Mouse (Mus musculus) limb, embryonic 13.5 days (tissue): ENCODE measurements around the gene Fgfrl1. TPM values are rescaled to one million over a fixed set of nuclear protein-coding genes. Genes with fewer than 3 reads are reported as not detected.
A peak's percentile ranks its signal among the peaks of the same experiment; 100 is the strongest.

Experiments used
- ATAC-seq: fragments of 200-750 bp; cut with Nextera tagmentation; 2 replicates; pipeline ENCODE4 v1.8.0; 2017; ENCODE audit warnings: low read depth, moderate number of reproducible peaks, moderate TSS enrichment; ENCODE audit not compliant: low FRiP score
- H3K27ac ChIP-seq: fragments of 300-500 bp; sonication (generic); 2 replicates; pipeline ENCODE4 v1.5.1; 2015; ENCODE audit warnings: inconsistent platforms, mild to moderate bottlenecking, moderate library complexity
- H3K27me3 ChIP-seq: fragments of 300-500 bp; sonication (generic); 2 replicates; pipeline ENCODE4 v1.6.1; 2015; ENCODE audit warnings: mild to moderate bottlenecking, inconsistent platforms
- H3K36me3 ChIP-seq: fragments of 300-500 bp; sonication (generic); 2 replicates; pipeline ENCODE4 v1.6.1; 2015; ENCODE audit warnings: inconsistent platforms, mild to moderate bottlenecking, moderate library complexity
- H3K4me1 ChIP-seq: fragments of 300-500 bp; sonication (generic); 2 replicates; pipeline ENCODE4 v1.6.1; 2015; ENCODE audit warnings: inconsistent platforms
- H3K4me2 ChIP-seq: fragments of 300-500 bp; sonication (generic); replicated peaks from 2 replicates; pipeline ENCODE4 v1.6.1; 2015; ENCODE audit warnings: inconsistent platforms, mild to moderate bottlenecking, moderate library complexity
- H3K4me3 ChIP-seq: fragments of 300-500 bp; sonication (generic); 2 replicates; pipeline ENCODE4 v1.5.1; 2015; ENCODE audit warnings: moderate library complexity, mild to moderate bottlenecking, inconsistent platforms
- H3K9ac ChIP-seq: fragments of 300-500 bp; sonication (generic); 2 replicates; pipeline ENCODE4 v1.6.1; 2015; ENCODE audit warnings: mild to moderate bottlenecking, inconsistent platforms
- H3K9me3 ChIP-seq: fragments of 300-500 bp; sonication (generic); 2 replicates; pipeline ENCODE4 v1.6.1; 2016; ENCODE audit warnings: inconsistent platforms
- WGBS: fragments of 180-500 bp; shearing (Covaris S2); methylation state at CpG from one replicate; pipeline ENCODE4 v1.1.7; 2015; 5-methylcytosine and 5-hydroxymethylcytosine counted together
- polyA plus RNA-seq: library from polyadenylated mRNA; unstranded; fragments of >200 nt; fragmentation: Nextera tagmentation; extraction: Ambion mirVana; gene quantifications from 2 replicates; pipeline ENCODE4 v1.2.1, GENCODE M21; 2015

Fgfrl1 gene
- 44.8 and 52.4 TPM in 2 replicates for polyA plus RNA-seq

GRCm38 (mm10) chr5:108692271-108692670, at the start of gene Fgfrl1:
TSS of gene Fgfrl1 (plus strand) at chr5:108692382.
- Histone ChIP-seq H3K4me3 (peak within 1 kb of the TSS; percentile 94), H3K4me1 (peaks cover 44% of the 10 kb centered on the region), H3K9ac (peak within 1 kb of the TSS; percentile 58), H3K36me3 (peaks cover 19% of the 10 kb centered on the region), H3K9me3 (no peaks in the 10 kb centered on the region), H3K27me3 (no peaks in the 10 kb centered on the region), H3K27ac (peak within 1 kb of the TSS; percentile 39; the same call in 1 of the 2 replicates), H3K4me2 (peak within 1 kb of the TSS; percentile 82)
- ATAC-seq, result no peak
- 2% methylated on average over 15 of the region's 18 CpGs for WGBS

- Histone ChIP-seq H3K4me2 (no peak overlapping the region), H3K27ac (no peak overlapping the region), H3K9me3 (no peaks in the 10 kb centered on the region), H3K27me3 (no peaks in the 10 kb centered on the region), H3K9ac (no peak overlapping the region), H3K4me1 (no peaks in the 10 kb centered on the region), H3K36me3 (peaks cover 72% of the 10 kb centered on the region), H3K4me3 (no peak overlapping the region)
- WGBS, result 79% methylated on average over 2 of the region's 2 CpGs
- no peak for ATAC-seq
These were observed 48.5 kb upstream of the Fgfrl1 start for GRCm38 (mm10) chr5:108643674-108644073.

DNA sequence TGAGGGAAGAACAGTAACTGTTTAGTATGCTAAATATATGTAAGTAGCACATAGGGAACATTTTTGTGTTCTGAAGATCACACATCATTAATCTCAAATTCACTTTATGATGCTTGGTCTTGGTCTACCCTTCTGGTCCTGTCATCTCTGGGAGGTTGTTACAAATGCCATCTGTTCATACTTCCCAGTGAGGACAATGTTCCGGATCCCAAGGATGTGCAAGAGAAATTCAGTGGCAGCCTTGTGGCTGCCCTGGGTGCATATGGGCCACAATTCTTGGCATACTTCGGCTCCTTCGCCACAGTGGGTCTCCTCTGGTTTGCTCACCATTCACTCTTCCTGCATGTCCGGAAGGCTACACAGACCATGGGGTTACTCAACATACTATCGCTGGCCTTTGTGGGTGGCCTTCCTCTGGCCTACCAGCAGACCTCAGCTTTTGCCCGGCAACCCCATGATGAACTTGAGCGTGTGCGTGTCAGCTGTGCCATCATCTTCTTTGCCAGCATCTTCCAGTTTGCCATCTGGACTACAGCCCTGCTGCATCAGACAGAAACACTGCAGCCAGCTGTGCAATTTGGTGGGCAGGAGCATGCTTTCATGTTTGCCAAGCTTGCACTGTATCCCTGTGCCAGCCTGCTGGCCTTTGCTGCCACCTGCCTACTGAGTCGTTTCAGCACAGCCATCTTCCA, 46.4 kb upstream of the Fgfrl1 start:
- ATAC-seq, result no peak
- 92% methylated on average over 9 of the region's 9 CpGs for WGBS
- Histone ChIP-seq H3K4me3 (no peak overlapping the region), H3K27ac (no peak overlapping the region), H3K36me3 (peaks cover 82% of the 10 kb centered on the region), H3K9ac (no peak overlapping the region), H3K4me2 (no peak overlapping the region), H3K27me3 (no peaks in the 10 kb centered on the region), H3K4me1 (no peaks in the 10 kb centered on the region), H3K9me3 (no peaks in the 10 kb centered on the region)

DNA sequence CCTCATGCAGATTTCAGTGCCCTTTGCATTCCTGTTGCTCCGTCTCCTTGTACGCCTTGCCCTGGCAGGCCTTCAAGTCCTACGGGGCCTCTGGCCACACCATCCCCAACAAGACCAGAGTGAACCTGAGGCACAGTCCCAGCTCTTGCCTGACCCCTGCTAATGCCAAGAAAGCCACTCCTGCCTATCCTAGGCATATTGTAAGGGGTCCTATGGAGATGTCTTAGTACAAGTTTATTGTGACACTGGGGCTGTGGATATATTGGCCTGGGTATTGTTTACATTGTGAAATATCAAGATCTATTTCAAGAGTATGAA, 45.9 kb upstream of the Fgfrl1 start:
- H3K9me3 ChIP-seq, result no peaks in the 10 kb centered on the region
- ATAC-seq, result no peak
- WGBS, result 90% methylated on average over 3 of the region's 3 CpGs
- H3K27ac ChIP-seq, result no peak overlapping the region
- H3K27me3 ChIP-seq, result no peaks in the 10 kb centered on the region
- no peak overlapping the region for H3K9ac ChIP-seq
- no peaks in the 10 kb centered on the region for H3K4me1 ChIP-seq
- no peak overlapping the region for H3K4me2 ChIP-seq
- peaks cover 87% of the 10 kb centered on the region for H3K36me3 ChIP-seq
- no peak overlapping the region for H3K4me3 ChIP-seq

DNA sequence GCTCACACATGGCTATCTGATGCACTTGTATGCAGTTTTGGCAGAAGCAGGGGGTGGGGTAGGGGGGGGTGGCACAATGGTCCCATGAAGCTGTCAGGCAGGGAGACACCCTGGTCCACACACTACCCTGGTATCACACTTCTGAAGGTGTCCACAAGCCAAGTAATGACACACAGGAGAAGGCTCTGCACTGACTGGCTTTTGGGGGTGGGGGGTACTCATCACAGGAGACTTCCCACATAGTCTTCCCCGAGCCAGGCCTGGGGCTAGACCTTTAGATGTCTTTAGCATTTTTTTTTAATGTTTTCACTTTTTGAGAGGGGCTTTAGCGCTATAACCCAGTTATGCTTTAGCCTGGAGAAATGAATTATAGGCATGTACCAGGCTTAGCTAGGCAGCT, 44.9 kb upstream of the Fgfrl1 start:
- Histone ChIP-seq H3K36me3 (peaks cover 87% of the 10 kb centered on the region), H3K4me2 (no peak overlapping the region), H3K4me1 (no peaks in the 10 kb centered on the region), H3K9me3 (no peaks in the 10 kb centered on the region), H3K9ac (no peak overlapping the region), H3K27me3 (no peaks in the 10 kb centered on the region), H3K4me3 (no peak overlapping the region), H3K27ac (no peak overlapping the region)
- WGBS, result 88% methylated on average over 2 of the region's 2 CpGs
- ATAC-seq, result no peak

- Histone ChIP-seq H3K9ac (no peak overlapping the region), H3K36me3 (peaks cover 88% of the 10 kb centered on the region), H3K4me2 (no peak overlapping the region), H3K4me1 (no peaks in the 10 kb centered on the region), H3K27me3 (no peaks in the 10 kb centered on the region), H3K9me3 (no peaks in the 10 kb centered on the region), H3K27ac (no peak overlapping the region), H3K4me3 (no peak overlapping the region)
- ATAC-seq, result no peak
- 78% methylated on average over 2 of the region's 2 CpGs for WGBS
These were observed 44.2 kb upstream of the Fgfrl1 start for GRCm38 (mm10) chr5:108647820-108648465.

DNA sequence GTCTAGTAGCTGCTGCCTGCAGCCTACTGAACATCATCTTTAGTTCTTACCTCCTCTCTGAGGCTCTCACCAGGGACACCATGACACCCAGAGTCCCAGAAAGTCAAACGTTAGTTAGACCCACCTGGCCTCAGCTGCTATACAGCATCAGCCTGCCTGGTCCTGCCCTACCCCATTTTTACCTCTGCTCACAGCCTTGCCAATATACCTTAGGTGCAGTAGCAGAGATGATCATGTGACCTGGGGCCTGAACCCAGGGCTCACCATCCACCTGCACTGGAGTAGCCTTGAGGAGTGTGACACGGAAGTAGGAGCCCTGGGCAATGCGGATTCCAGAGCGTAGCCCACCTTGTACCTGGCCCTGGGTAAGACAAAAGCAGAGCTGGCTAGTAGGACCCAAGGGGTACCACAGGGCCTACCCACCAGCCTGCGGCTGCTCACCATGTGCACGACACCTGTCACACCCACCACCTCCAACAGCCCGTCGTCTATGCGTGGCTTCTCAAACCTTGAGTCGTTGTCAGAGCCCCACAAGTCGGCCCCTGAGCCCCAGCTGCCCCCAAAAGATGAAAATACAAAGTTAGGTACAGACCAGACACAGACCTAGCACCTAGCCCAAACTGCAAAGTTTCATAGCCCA, 43.1 kb upstream of the Fgfrl1 start:
- Histone ChIP-seq H3K4me3 (no peak overlapping the region), H3K9ac (no peak overlapping the region; the same call in 1 of the 2 replicates), H3K9me3 (no peaks in the 10 kb centered on the region), H3K27ac (no peak overlapping the region), H3K27me3 (no peaks in the 10 kb centered on the region), H3K4me2 (no peak overlapping the region), H3K4me1 (no peaks in the 10 kb centered on the region), H3K36me3 (peaks cover 88% of the 10 kb centered on the region)
- no peak for ATAC-seq
- WGBS, result 91% methylated on average over 11 of the region's 11 CpGs

DNA sequence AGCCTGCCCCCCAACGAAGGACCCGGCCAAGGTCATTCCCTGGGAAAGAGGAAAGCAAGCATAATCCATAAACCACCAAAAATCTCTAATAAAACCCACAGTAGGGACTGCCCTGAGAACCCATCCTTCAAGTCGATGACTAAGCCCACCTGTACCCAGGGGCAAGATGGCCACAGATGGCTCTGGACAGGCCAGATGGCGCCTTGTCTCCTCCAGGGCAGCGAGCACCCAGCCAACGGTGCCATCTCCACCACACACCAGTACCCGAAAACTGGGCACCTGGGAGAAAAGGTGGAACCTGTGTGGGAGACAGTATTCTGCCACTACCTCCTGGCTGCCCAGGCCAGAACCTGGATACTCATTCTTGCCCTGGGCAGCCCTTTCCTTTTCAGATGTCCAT, 41.8 kb upstream of the Fgfrl1 start:
- Histone ChIP-seq H3K27me3 (no peaks in the 10 kb centered on the region), H3K27ac (no peak overlapping the region), H3K4me2 (no peak overlapping the region), H3K9ac (no peak overlapping the region), H3K4me3 (no peak overlapping the region), H3K4me1 (no peaks in the 10 kb centered on the region), H3K36me3 (peaks cover 91% of the 10 kb centered on the region), H3K9me3 (no peaks in the 10 kb centered on the region)
- no peak for ATAC-seq
- 83% methylated on average over 7 of the region's 7 CpGs for WGBS

DNA sequence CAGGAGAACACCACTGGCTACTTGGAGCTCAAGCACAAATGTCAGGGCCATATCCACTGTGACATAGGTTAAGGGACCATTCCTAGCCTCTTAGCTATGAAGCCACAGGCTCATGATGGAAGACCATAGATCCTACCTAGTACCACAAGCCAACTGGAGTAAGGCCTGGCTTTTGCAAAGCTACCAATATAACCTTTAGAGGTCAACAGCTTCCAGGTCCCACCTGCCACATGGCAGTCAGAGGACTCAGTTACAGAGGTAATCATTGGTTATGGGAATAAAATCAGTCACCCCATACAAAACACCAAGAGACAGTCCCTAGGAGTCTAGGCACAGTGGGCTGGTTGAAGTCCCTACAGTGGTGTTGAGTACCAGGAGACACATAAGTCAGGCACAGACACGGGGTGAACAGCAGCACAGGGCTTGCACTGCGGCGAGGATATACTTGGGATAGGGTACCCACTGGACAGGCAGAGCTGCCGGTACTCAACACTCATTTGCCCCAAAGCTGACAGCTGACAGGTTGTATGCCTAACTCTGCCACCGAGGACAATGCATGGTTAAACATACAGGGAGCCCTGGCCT, 41.0 kb upstream of the Fgfrl1 start:
- Histone ChIP-seq H3K9ac (no peak overlapping the region), H3K9me3 (no peaks in the 10 kb centered on the region), H3K4me2 (no peak overlapping the region), H3K27ac (no peak overlapping the region), H3K27me3 (no peaks in the 10 kb centered on the region), H3K36me3 (peaks cover 92% of the 10 kb centered on the region), H3K4me3 (no peak overlapping the region), H3K4me1 (no peaks in the 10 kb centered on the region)
- no peak for ATAC-seq
- WGBS, result 88% methylated on average over 5 of the region's 5 CpGs

- 63% methylated on average over 1 of the region's 1 CpGs for WGBS
- no peaks in the 10 kb centered on the region for H3K4me1 ChIP-seq
- no peak overlapping the region for H3K9ac ChIP-seq
- H3K9me3 ChIP-seq, result no peaks in the 10 kb centered on the region
- H3K4me3 ChIP-seq, result no peak overlapping the region
- no peaks in the 10 kb centered on the region for H3K27me3 ChIP-seq
- no peak overlapping the region for H3K4me2 ChIP-seq
- ATAC-seq, result peak; percentile 55; the same call in 1 of the 2 replicates
- H3K36me3 ChIP-seq, result peaks cover 92% of the 10 kb centered on the region
- H3K27ac ChIP-seq, result no peak overlapping the region
These were observed 40.4 kb upstream of the Fgfrl1 start for GRCm38 (mm10) chr5:108651823-108652222.

DNA sequence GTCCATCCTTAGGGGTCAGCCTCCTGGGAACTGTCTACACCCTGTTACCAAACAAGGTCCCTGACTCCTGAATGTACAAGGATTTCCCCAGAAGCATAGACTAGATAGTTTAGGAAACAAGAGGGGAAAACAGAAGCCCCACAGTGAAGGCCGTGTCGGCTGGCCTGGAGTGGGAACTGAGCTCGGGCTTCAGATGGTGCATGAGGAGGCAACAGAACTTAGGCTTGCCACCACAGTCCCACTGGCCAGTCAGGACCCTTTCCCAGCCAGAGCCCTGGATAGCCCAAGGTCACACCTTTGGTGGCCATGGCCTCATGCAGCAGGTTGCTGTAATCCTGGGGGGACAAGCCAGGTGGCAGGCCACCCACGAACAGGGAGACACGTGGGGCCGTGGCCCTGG, 38.8 kb upstream of the Fgfrl1 start:
- Histone ChIP-seq H3K27ac (no peak overlapping the region), H3K4me3 (no peak overlapping the region), H3K4me1 (no peaks in the 10 kb centered on the region), H3K4me2 (no peak overlapping the region), H3K36me3 (peaks cover 93% of the 10 kb centered on the region), H3K9ac (no peak overlapping the region), H3K9me3 (no peaks in the 10 kb centered on the region), H3K27me3 (no peaks in the 10 kb centered on the region)
- no peak for ATAC-seq
- WGBS, result 95% methylated on average over 6 of the region's 6 CpGs

- Histone ChIP-seq H3K4me1 (peaks cover 7% of the 10 kb centered on the region), H3K27ac (no peak overlapping the region), H3K36me3 (peaks cover 81% of the 10 kb centered on the region), H3K4me3 (no peak overlapping the region), H3K4me2 (no peak overlapping the region), H3K9me3 (no peaks in the 10 kb centered on the region), H3K9ac (no peak overlapping the region), H3K27me3 (no peaks in the 10 kb centered on the region)
- no peak for ATAC-seq
- 94% methylated on average over 10 of the region's 10 CpGs for WGBS
These were observed 37.7 kb upstream of the Fgfrl1 start for GRCm38 (mm10) chr5:108654444-108654990.
